In genomic region chr16:36828054-36828786, GRCm38 (mm10) we compare ENCODE assay signal across 8 mouse cellular contexts. TPM values are rescaled to one million over a fixed set of nuclear protein-coding genes. Genes with fewer than 3 reads are reported as not detected.
DNase-seq lines count a peak whose midpoint lies in the region; ATAC-seq and TF ChIP-seq lines count a peak whose summit lies in the region.

Iqcb1 (plus strand) TSS chr16:36828385.

- peaks cover 5% of the 10 kb centered on the region for H3K36me3 ChIP-seq in C2C12 (ENCODE audit: control insufficient read depth, insufficient read depth)
- no peaks in the 10 kb centered on the region for H3K36me3 ChIP-seq in heart, embryonic 10.5 days
- no peaks in the 10 kb centered on the region for H3K36me3 ChIP-seq in kidney, embryonic 15.5 days
- no peaks in the 10 kb centered on the region for H3K36me3 ChIP-seq in limb, embryonic 15.5 days
- H3K36me3 ChIP-seq in midbrain, postnatal 0 days (ENCODE audit: insufficient read depth, low read length) = no peaks in the 10 kb centered on the region

- peak; percentile 99 for ATAC-seq in kidney, embryonic 15.5 days (replicated peaks; ENCODE audit: low FRiP score)
- peak; percentile 98 for ATAC-seq in limb, embryonic 15.5 days (ENCODE audit: insufficient number of reproducible peaks, low FRiP score, low TSS enrichment, low read depth)
- peak; percentile 98 for ATAC-seq in midbrain, postnatal 0 days (ENCODE audit: low FRiP score)

- no peaks in the 10 kb centered on the region for H3K9me3 ChIP-seq in heart, embryonic 10.5 days
- H3K9me3 ChIP-seq in kidney, embryonic 15.5 days (replicated peaks) = no peaks in the 10 kb centered on the region
- no peaks in the 10 kb centered on the region for H3K9me3 ChIP-seq in limb, embryonic 15.5 days
- no peaks in the 10 kb centered on the region for H3K9me3 ChIP-seq in midbrain, postnatal 0 days (ENCODE audit: low read length)

- H3K27me3 ChIP-seq in C2C12 (ENCODE audit: control insufficient read depth, insufficient read depth, insufficient read length) = no peaks in the 10 kb centered on the region
- no peaks in the 10 kb centered on the region for H3K27me3 ChIP-seq in heart, embryonic 10.5 days (ENCODE audit: insufficient read depth, poor library complexity, severe bottlenecking)
- H3K27me3 ChIP-seq in kidney, embryonic 15.5 days = peaks cover 4% of the 10 kb centered on the region; the same call in 1 of the 2 replicates
- peaks cover 3% of the 10 kb centered on the region; the same call in 1 of the 2 replicates for H3K27me3 ChIP-seq in limb, embryonic 15.5 days
- no peaks in the 10 kb centered on the region for H3K27me3 ChIP-seq in midbrain, postnatal 0 days (ENCODE audit: insufficient read depth, low read length)

- peak within 1 kb of the TSS; percentile 59 for H3K4me3 ChIP-seq in C2C12 (ENCODE audit: insufficient read depth, poor library complexity, severe bottlenecking)
- H3K4me3 ChIP-seq in embryonic fibroblast, embryonic 13.5 days (ENCODE audit: insufficient read depth, low read length) = peak within 1 kb of the TSS; percentile 72
- H3K4me3 ChIP-seq in heart, embryonic 10.5 days = peak within 1 kb of the TSS; percentile 91
- H3K4me3 ChIP-seq in kidney, embryonic 15.5 days (replicated peaks) = peak within 1 kb of the TSS; percentile 93
- H3K4me3 ChIP-seq in limb, embryonic 15.5 days = peak within 1 kb of the TSS; percentile 64
- H3K4me3 ChIP-seq in midbrain, postnatal 0 days (ENCODE audit: low read depth, low read length) = peak within 1 kb of the TSS; percentile 92

- under 1% methylated on average over 64 of the region's 64 CpGs for WGBS in heart, embryonic 10.5 days
- WGBS in kidney, embryonic 15.5 days = under 1% methylated on average over 64 of the region's 64 CpGs
- under 1% methylated on average over 62 of the region's 64 CpGs for WGBS in limb, embryonic 15.5 days
- WGBS in midbrain, postnatal 0 days = 1% methylated on average over 63 of the region's 64 CpGs

- peak; percentile 78 for TF ChIP-seq POLR2A in embryonic fibroblast, embryonic 13.5 days (IDR thresholded peaks at IDR 0.05; ENCODE audit: low read depth, low read length)

- no peaks in the 10 kb centered on the region for H3K4me1 ChIP-seq in embryonic fibroblast, embryonic 13.5 days (ENCODE audit: control insufficient read depth, insufficient read depth, low read length)
- H3K4me1 ChIP-seq in heart, embryonic 10.5 days = peaks cover 9% of the 10 kb centered on the region; the same call in 1 of the 2 replicates
- peaks cover 9% of the 10 kb centered on the region for H3K4me1 ChIP-seq in kidney, embryonic 15.5 days
- H3K4me1 ChIP-seq in limb, embryonic 15.5 days = peaks cover 10% of the 10 kb centered on the region
- H3K4me1 ChIP-seq in midbrain, postnatal 0 days (ENCODE audit: insufficient read depth, low read length) = peaks cover 2% of the 10 kb centered on the region; the same call in 1 of the 2 replicates

- peak within 1 kb of the TSS; percentile 77 for H3ac ChIP-seq in C2C12 (ENCODE audit: control insufficient read depth, insufficient read length, low read depth)

- peak within 1 kb of the TSS; percentile 84 for H3K9ac ChIP-seq in kidney, embryonic 15.5 days
- peak within 1 kb of the TSS; percentile 83 for H3K9ac ChIP-seq in limb, embryonic 15.5 days
- peak within 1 kb of the TSS; percentile 97 for H3K9ac ChIP-seq in midbrain, postnatal 0 days (replicated peaks; ENCODE audit: low read length, poor library complexity, severe bottlenecking)

- no peak for TF ChIP-seq CTCF in C2C12 (IDR thresholded peaks at IDR 0.05; ENCODE audit: control insufficient read depth, insufficient read depth, insufficient read length)
- TF ChIP-seq CTCF in embryonic fibroblast, embryonic 13.5 days (IDR thresholded peaks at IDR 0.05; ENCODE audit: borderline replicate concordance, insufficient read depth, low read length) = no peak
- peak; percentile 8; the same call in 1 of the 2 replicates for TF ChIP-seq CTCF in midbrain, postnatal 0 days (IDR thresholded peaks at IDR 0.05)

- H3K27ac ChIP-seq in embryonic fibroblast, embryonic 13.5 days (ENCODE audit: insufficient read depth, low read length) = no peak within 1 kb of the TSS
- H3K27ac ChIP-seq in heart, embryonic 10.5 days = peak within 1 kb of the TSS; percentile 93
- peak within 1 kb of the TSS; percentile 54 for H3K27ac ChIP-seq in kidney, embryonic 15.5 days
- peak within 1 kb of the TSS; percentile 19 for H3K27ac ChIP-seq in limb, embryonic 15.5 days
- peak within 1 kb of the TSS; percentile 68 for H3K27ac ChIP-seq in midbrain, postnatal 0 days (ENCODE audit: low read depth, low read length)

- peak within 1 kb of the TSS; percentile 88 for H3K4me2 ChIP-seq in kidney, embryonic 15.5 days
- peak within 1 kb of the TSS; percentile 87 for H3K4me2 ChIP-seq in limb, embryonic 15.5 days
- peak within 1 kb of the TSS; percentile 60 for H3K4me2 ChIP-seq in midbrain, postnatal 0 days (ENCODE audit: low read depth, low read length, poor library complexity, severe bottlenecking)

- no peaks in the 10 kb centered on the region for H3K79me3 ChIP-seq in C2C12 (ENCODE audit: low read depth)

- DNase-seq in brain, adult 2 months (ENCODE audit: low read depth, low spot score) = peak; percentile 90
- peak; percentile 94 for DNase-seq in heart, embryonic 10.5 days (ENCODE audit: low spot score)
- peak; percentile 83 for DNase-seq in midbrain, postnatal 0 days (ENCODE audit: low spot score)
- peak; percentile 73 to 78 for DNase-seq in spleen, postnatal 14 days (ENCODE audit: low spot score in 2 of 2)

- H3K79me2 ChIP-seq in C2C12 (ENCODE audit: control insufficient read depth, insufficient read depth) = peaks cover 10% of the 10 kb centered on the region

TF ChIP-seq in C2C12, 6 proteins besides CTCF, POLR2A, EP300 and RAD21:
- TF ChIP-seq FOSL1 (IDR thresholded peaks at IDR 0.05; ENCODE audit: insufficient read depth, low read length, poor library complexity, severe bottlenecking) = no peak
- peak; percentile 20 for TF ChIP-seq MAX (IDR thresholded peaks at IDR 0.05)
- no peak for TF ChIP-seq MYOD1 (IDR thresholded peaks at IDR 0.05; ENCODE audit: control insufficient read depth, insufficient read length, low read depth)

RNA-seq across cellular contexts. Expression of gene Iqcb1, which starts in this region (rescaled TPM):
- polyA plus RNA-seq in C2C12 (2012; fragmentation: generic; extraction: Trizol) = 3.4 TPM
- 17.6 and 23.3 TPM in 2 replicates for polyA plus RNA-seq in embryonic fibroblast, embryonic 13.5 days (2011; ENCODE audit: insufficient read length, low read depth, missing spikeins)
- polyA plus RNA-seq in heart, embryonic 10.5 days (2016; fragmentation: Nextera tagmentation; extraction: Ambion mirVana) = 37.5 and 47.8 TPM in 2 replicates
- 33.3 and 40.9 TPM in 2 replicates for polyA plus RNA-seq in kidney, embryonic 15.5 days (2015; fragmentation: Nextera tagmentation; extraction: Ambion mirVana)
- 32.6 and 36.1 TPM in 2 replicates for polyA plus RNA-seq in limb, embryonic 15.5 days (2015; fragmentation: Nextera tagmentation; extraction: Ambion mirVana)
- total RNA-seq in midbrain, postnatal 0 days (2014; rRNA removed) = 16.7 and 20.5 TPM in 2 replicates
- 63.8 and 70.0 TPM in 2 replicates for polyA plus RNA-seq in midbrain, postnatal 0 days (2015; fragmentation: Nextera tagmentation; extraction: Ambion mirVana)
